Mouse (Mus musculus): ENCODE measurements at regions not wholly inside any gene's neighbourhood (a gene's known extent, or its start where the extent isn't known, plus 50 kb on each side); places are given as distances from the start of the nearest gene placed in this dataset.

- TF ChIP-seq CTCF (conservative IDR thresholded peaks at IDR 0.05; ENCODE audit: insufficient read depth, insufficient read length, low read depth, low read length), result no peak
- TF ChIP-seq POLR2A (IDR thresholded peaks at IDR 0.05; ENCODE audit: low read depth, low read length), result no peak
Measured at GRCm38 (mm10) chr1:165080351-165080750, 80.2 kb downstream of the Tbx19 start.

Measured in kidney, adult 2 months (tissue).